Mouse (Mus musculus) heart, embryonic 14.5 days (tissue): ENCODE results near the gene Gm5771. TPM values are rescaled to one million over a fixed set of nuclear protein-coding genes. Genes with fewer than 3 reads are reported as not detected.

Experiments
- polyA plus RNA-seq: library from polyadenylated mRNA; unstranded; fragments of >200 nt; fragmentation: Nextera tagmentation; extraction: Ambion mirVana; gene quantifications from 2 replicates; pipeline ENCODE4 v1.2.1, GENCODE M21; 2014

Gene Gm5771
- polyA plus RNA-seq, 1 experiment from 2014 or later: not detected

Other genes starting within 250 kb of the Gm5771 start
- gene Try4, start 90.1 kb upstream of the Gm5771 start, polyA plus RNA-seq: not detected in 2 replicates
- not detected in 2 replicates for gene Try5, start 75.5 kb upstream of the Gm5771 start, polyA plus RNA-seq
- not detected in 2 replicates for gene Try10, start 38.3 kb upstream of the Gm5771 start, polyA plus RNA-seq
- not detected in 2 replicates for gene Prss3, start 14.7 kb upstream of the Gm5771 start, polyA plus RNA-seq
- not detected in 2 replicates for gene Gm10334, start 53.8 kb downstream of the Gm5771 start, polyA plus RNA-seq
- gene Prss1, start 66.6 kb downstream of the Gm5771 start, polyA plus RNA-seq: not detected in 2 replicates
- not detected in 2 replicates for gene Prss2, start 129.4 kb downstream of the Gm5771 start, polyA plus RNA-seq
- gene Ephb6, start 213.1 kb downstream of the Gm5771 start, polyA plus RNA-seq: 2.8 and 4.4 TPM in 2 replicates
- gene Trpv6, start 244.0 kb downstream of the Gm5771 start, polyA plus RNA-seq: not detected in 2 replicates